Mouse (Mus musculus) kidney, embryonic 16.5 days (tissue): ENCODE measurements at regions not wholly inside any gene's neighbourhood (a gene's known extent, or its start where the extent isn't known, plus 50 kb on each side); places are given as distances from the start of the nearest gene placed in this dataset.

Source experiments
- ATAC-seq: fragments of 200-750 bp; cut with Nextera tagmentation; 2 replicates; pipeline ENCODE4 v1.8.0; 2017; ENCODE audit warnings: moderate TSS enrichment; ENCODE audit not compliant: low FRiP score, low TSS enrichment
- H3K27ac ChIP-seq: fragments of 300-500 bp; sonication (generic); 2 replicates; pipeline ENCODE4 v1.5.1; 2014; ENCODE audit warnings: low read length
- H3K27me3 ChIP-seq: fragments of 300-500 bp; sonication (generic); 2 replicates; pipeline ENCODE4 v1.6.1; 2014; ENCODE audit warnings: low read length, control low read depth, mixed read lengths; ENCODE audit not compliant: insufficient read depth
- H3K36me3 ChIP-seq: fragments of 300-500 bp; sonication (generic); 2 replicates; pipeline ENCODE4 v1.6.1; 2014; ENCODE audit warnings: low read length, control low read depth, mixed read lengths; ENCODE audit not compliant: insufficient read depth
- H3K4me1 ChIP-seq: fragments of 300-500 bp; sonication (generic); 2 replicates; pipeline ENCODE4 v1.6.1; 2014; ENCODE audit warnings: low read length, control low read depth, mixed read lengths; ENCODE audit not compliant: insufficient read depth
- H3K4me2 ChIP-seq: fragments of 300-500 bp; sonication (generic); replicated peaks from 2 replicates; pipeline ENCODE4 v1.6.1; 2014; ENCODE audit warnings: low read depth, low read length
- H3K4me3 ChIP-seq: fragments of 300-500 bp; sonication (generic); 2 replicates; pipeline ENCODE4 v1.5.1; 2014; ENCODE audit warnings: mild to moderate bottlenecking, low read length
- H3K9ac ChIP-seq: fragments of 300-500 bp; sonication (generic); replicated peaks from 2 replicates; pipeline ENCODE4 v1.6.1; 2014; ENCODE audit warnings: low read length
- H3K9me3 ChIP-seq: fragments of 300-500 bp; sonication (generic); 2 replicates; pipeline ENCODE4 v1.6.1; 2016; ENCODE audit warnings: low read length, control low read depth
- WGBS: fragments of 180-500 bp; shearing (Covaris S2); extraction: QIAGEN DNeasy Blood & Tissue Kit; methylation state at CpG from one replicate; pipeline ENCODE4 v1.1.7; 2014; 5-methylcytosine and 5-hydroxymethylcytosine counted together

GRCm38 (mm10) chr14:99453916-99454315, 155.4 kb downstream of the Klf5 start:
- no peak overlapping the region for H3K4me2 ChIP-seq
- no peak for ATAC-seq
- no peaks in the 10 kb centered on the region for H3K36me3 ChIP-seq
- no peaks in the 10 kb centered on the region for H3K4me1 ChIP-seq
- no peaks in the 10 kb centered on the region for H3K9me3 ChIP-seq
- H3K27ac ChIP-seq, result no peak overlapping the region
- no peak overlapping the region for H3K9ac ChIP-seq
- no peaks in the 10 kb centered on the region for H3K27me3 ChIP-seq
- 70% methylated on average over 12 of the region's 12 CpGs for WGBS
- H3K4me3 ChIP-seq, result no peak overlapping the region

- Histone ChIP-seq H3K27me3 (no peaks in the 10 kb centered on the region), H3K9me3 (no peaks in the 10 kb centered on the region), H3K4me2 (no peak overlapping the region), H3K36me3 (no peaks in the 10 kb centered on the region), H3K9ac (no peak overlapping the region), H3K27ac (no peak overlapping the region), H3K4me1 (no peaks in the 10 kb centered on the region), H3K4me3 (no peak overlapping the region)
- WGBS, result 68% methylated on average over 10 of the region's 10 CpGs
- no peak for ATAC-seq
These were observed 158.1 kb downstream of the Klf5 start for GRCm38 (mm10) chr14:99456555-99456954.

- WGBS, result 89% methylated on average over 6 of the region's 6 CpGs
- Histone ChIP-seq H3K9ac (no peak overlapping the region), H3K4me1 (no peaks in the 10 kb centered on the region), H3K4me2 (no peak overlapping the region), H3K9me3 (no peaks in the 10 kb centered on the region), H3K27me3 (no peaks in the 10 kb centered on the region), H3K4me3 (no peak overlapping the region), H3K27ac (no peak overlapping the region), H3K36me3 (no peaks in the 10 kb centered on the region)
- ATAC-seq, result no peak
These were observed 159.1 kb downstream of the Klf5 start for GRCm38 (mm10) chr14:99457573-99457972.

DNA sequence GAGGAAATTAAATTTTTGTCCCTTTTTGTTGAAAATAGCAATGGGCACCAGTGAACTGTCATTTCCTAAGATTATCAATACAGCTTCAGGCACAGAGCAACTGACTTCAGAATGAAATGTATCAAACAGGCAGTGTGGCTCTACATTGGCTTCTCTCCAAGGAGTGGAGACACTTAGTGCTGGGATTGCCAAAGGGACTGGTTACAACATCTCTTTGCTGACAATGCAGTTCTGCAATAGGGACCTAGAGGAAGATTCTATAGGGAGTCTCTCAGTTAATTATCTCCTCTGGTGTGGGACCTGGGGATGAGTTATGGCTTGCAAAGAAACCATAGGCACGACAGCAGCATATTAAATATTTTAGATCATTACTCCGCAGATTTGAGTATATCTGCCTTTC, 173.6 kb downstream of the Klf5 start:
- Histone ChIP-seq H3K4me1 (no peaks in the 10 kb centered on the region), H3K9me3 (no peaks in the 10 kb centered on the region), H3K36me3 (no peaks in the 10 kb centered on the region), H3K9ac (no peak overlapping the region), H3K27ac (no peak overlapping the region), H3K4me2 (no peak overlapping the region), H3K4me3 (no peak overlapping the region), H3K27me3 (no peaks in the 10 kb centered on the region)
- no peak for ATAC-seq
- WGBS, result 78% methylated on average over 2 of the region's 2 CpGs

- no peaks in the 10 kb centered on the region for H3K4me1 ChIP-seq
- WGBS, result 64% methylated on average over 8 of the region's 8 CpGs
- H3K27ac ChIP-seq, result no peak overlapping the region
- no peak overlapping the region for H3K4me2 ChIP-seq
- no peaks in the 10 kb centered on the region for H3K27me3 ChIP-seq
- no peak; the same call in 1 of the 2 replicates for ATAC-seq
- no peak overlapping the region for H3K4me3 ChIP-seq
- H3K9ac ChIP-seq, result no peak overlapping the region
- no peaks in the 10 kb centered on the region for H3K36me3 ChIP-seq
- no peaks in the 10 kb centered on the region for H3K9me3 ChIP-seq
These were observed 176.8 kb downstream of the Klf5 start for GRCm38 (mm10) chr14:99475271-99475670.

DNA sequence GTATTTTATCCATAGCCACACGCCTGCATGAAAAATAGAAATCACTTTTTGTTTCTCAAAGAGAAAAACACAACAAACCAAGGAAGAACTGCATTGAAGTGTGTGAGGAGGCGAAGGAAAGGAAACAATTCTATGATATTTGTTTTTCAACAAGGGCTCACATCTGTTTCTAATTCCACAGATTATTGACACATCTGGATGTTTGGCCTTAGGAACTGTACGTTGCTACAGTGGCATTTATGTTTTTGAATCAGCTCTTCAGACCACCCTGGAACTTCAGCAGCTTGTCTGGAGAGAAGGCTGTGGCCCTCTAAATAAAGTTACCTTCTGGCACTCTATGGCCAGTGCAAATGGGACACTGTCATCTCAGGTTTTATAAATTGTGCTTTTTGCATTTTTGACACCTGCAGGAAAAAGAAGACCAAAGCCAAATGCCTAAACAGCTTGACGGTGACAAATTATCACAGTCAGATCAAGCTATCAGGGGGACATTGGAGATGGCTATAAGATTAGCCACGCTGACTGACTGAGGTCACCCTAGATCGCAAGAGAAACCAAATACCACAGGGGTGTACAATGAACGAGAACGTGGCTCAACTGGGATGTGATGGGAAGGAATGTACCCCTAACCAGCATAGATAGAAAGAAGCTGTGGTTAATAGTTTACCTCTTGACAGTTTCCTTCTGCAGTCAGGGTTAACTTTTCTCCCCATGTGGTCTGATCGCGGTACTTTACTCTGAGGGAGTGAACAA, 182.0 kb downstream of the Klf5 start:
- no peak overlapping the region for H3K4me3 ChIP-seq
- no peak overlapping the region for H3K4me2 ChIP-seq
- H3K36me3 ChIP-seq, result no peaks in the 10 kb centered on the region
- 59% methylated on average over 10 of the region's 10 CpGs for WGBS
- ATAC-seq, result 0 out of 2 replicates have a peak, but pooled peaks have one; percentile 23
- H3K9me3 ChIP-seq, result no peaks in the 10 kb centered on the region
- 0 out of 2 replicates have a peak, but pooled peaks cover 2% of the 10 kb centered on the region for H3K4me1 ChIP-seq
- no peaks in the 10 kb centered on the region for H3K27me3 ChIP-seq
- no peak overlapping the region for H3K9ac ChIP-seq
- 0 out of 2 replicates have a peak overlapping the region, but pooled peaks have one; percentile 24 for H3K27ac ChIP-seq

DNA sequence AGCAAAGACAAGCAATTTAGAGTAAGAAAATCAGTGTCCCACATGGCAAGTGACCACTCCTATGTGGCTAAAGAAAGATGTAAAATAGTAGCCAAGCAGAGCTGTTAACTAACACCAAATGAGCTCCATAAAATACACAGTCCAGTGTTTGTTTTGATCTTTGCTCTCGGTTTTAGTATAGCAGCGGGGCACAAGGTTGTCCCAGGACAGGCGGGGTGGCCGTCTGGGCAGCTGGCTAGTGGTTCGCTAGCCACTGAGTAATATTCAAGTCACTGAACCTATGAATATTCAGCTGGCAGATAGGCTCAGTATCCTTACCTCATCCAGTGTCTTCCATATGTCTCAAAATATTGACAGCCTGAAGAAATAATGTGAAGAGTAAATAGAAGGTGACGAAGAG, 189.5 kb downstream of the Klf5 start:
- Histone ChIP-seq H3K9me3 (no peaks in the 10 kb centered on the region), H3K4me1 (no peaks in the 10 kb centered on the region), H3K9ac (no peak overlapping the region), H3K4me3 (no peak overlapping the region), H3K27ac (no peak overlapping the region), H3K36me3 (no peaks in the 10 kb centered on the region), H3K27me3 (no peaks in the 10 kb centered on the region), H3K4me2 (no peak overlapping the region)
- WGBS, result 27% methylated on average over 6 of the region's 6 CpGs
- no peak for ATAC-seq

DNA sequence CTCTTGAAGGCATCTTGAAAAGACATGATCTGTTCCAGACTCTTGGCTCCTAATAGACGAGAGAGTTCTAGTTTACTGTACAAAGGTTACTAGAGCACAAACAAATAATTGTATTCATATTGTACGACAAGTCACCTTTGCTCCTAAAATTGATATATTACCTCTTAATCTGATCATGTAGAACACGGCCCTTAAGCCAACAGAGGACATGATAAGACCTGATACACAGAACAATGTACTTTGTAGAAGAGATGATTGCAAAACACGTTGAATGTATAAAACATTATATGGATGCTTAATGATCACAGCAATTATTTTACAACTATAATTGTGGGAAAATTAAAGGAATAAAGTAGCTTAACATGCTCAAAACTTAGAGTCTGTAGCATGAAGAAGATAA, 194.7 kb downstream of the Klf5 start:
- no peaks in the 10 kb centered on the region for H3K4me1 ChIP-seq
- no peaks in the 10 kb centered on the region for H3K9me3 ChIP-seq
- no peak overlapping the region for H3K4me3 ChIP-seq
- H3K9ac ChIP-seq, result no peak overlapping the region
- H3K4me2 ChIP-seq, result no peak overlapping the region
- H3K27ac ChIP-seq, result no peak overlapping the region
- no peaks in the 10 kb centered on the region for H3K36me3 ChIP-seq
- WGBS, result 77% methylated on average over 4 of the region's 4 CpGs
- ATAC-seq, result no peak
- H3K27me3 ChIP-seq, result no peaks in the 10 kb centered on the region

GRCm38 (mm10) chr14:99493659-99494058, 195.2 kb downstream of the Klf5 start:
- H3K27ac ChIP-seq, result no peak overlapping the region
- ATAC-seq, result no peak
- H3K9me3 ChIP-seq, result no peaks in the 10 kb centered on the region
- WGBS, result 90% methylated on average over 6 of the region's 6 CpGs
- no peak overlapping the region for H3K4me2 ChIP-seq
- no peaks in the 10 kb centered on the region for H3K27me3 ChIP-seq
- H3K36me3 ChIP-seq, result no peaks in the 10 kb centered on the region
- no peaks in the 10 kb centered on the region for H3K4me1 ChIP-seq
- no peak overlapping the region for H3K9ac ChIP-seq
- H3K4me3 ChIP-seq, result no peak overlapping the region

DNA sequence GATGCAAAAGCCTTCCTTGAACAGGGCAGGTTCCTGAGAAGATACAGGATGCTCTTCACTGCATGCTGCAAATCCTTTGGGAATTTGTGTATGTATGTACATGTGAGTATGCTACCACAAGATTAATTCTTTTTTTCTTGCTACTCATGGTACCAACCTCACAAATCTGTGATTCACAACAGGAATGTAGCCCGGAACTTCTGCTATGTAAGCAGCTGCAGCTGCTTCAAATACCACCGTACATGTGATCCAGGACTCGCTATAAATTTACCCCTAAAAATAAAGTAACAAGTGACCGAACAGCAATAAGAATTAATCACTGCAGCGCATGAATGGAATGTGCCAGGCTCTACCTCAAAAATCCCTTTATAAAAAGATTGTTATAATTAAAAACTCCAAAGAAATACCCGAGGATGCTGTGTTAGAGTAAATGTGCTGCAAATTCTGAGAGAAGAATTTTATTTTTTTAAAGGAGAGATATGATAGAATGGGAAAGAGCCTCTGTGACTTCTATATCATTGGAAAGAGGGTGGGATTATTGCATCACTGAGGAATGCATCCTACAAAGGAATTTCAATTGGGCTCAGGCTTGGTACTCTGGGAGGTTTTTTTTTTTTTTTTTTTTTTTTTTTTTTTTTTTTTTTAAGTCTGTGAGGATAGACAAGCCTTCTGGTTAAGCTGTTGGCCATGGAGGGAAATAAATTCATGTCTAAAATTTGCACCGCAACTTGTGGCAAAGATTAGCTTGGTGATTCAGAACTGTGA, 201.2 kb downstream of the Klf5 start:
- Histone ChIP-seq H3K36me3 (no peaks in the 10 kb centered on the region), H3K9ac (no peak overlapping the region), H3K27ac (no peak overlapping the region), H3K4me3 (no peak overlapping the region), H3K27me3 (no peaks in the 10 kb centered on the region), H3K4me1 (no peaks in the 10 kb centered on the region), H3K9me3 (peaks cover 4% of the 10 kb centered on the region; the same call in 1 of the 2 replicates), H3K4me2 (no peak overlapping the region)
- WGBS, result 71% methylated on average over 7 of the region's 7 CpGs
- no peak for ATAC-seq
